Comparison of ENCODE assay signal across 7 mouse cellular contexts in the genomic region with DNA sequence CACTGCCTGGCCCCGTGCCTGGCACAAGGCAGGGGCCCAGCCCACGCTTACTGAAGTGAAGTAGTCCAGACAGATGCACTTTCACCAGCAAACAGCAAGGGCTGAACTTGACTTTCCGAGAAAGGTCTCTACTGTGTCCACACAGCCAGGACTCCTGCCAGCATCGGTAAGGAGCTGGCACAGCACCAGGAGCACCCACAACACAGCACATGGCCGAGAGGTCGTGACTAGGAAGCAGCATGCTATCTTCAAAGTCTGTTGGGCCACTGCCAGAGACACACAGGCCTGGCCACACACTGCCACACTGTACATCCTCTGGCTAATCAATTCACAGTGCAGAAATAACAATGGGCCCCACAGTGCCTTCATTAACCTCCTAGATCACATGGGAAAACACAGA.
DNase-seq lines count a peak whose midpoint lies in the region; ATAC-seq and TF ChIP-seq lines count a peak whose summit lies in the region.

No protein-coding gene starts in this region.

- no peaks in the 10 kb centered on the region for H3K36me3 ChIP-seq in heart, embryonic 11.5 days (ENCODE audit: control insufficient read depth, insufficient read depth, low read length)
- H3K36me3 ChIP-seq in stomach, postnatal 0 days (ENCODE audit: control insufficient read depth, insufficient read depth, low read length): no peaks in the 10 kb centered on the region

- TF ChIP-seq EP300 in stomach, postnatal 0 days (optimal IDR thresholded peaks at IDR 0.05): no peak

- H3K27ac ChIP-seq in heart, embryonic 11.5 days (ENCODE audit: low read depth, low read length): peak overlapping the region; percentile 52; the same call in 1 of the 2 replicates
- peak overlapping the region; percentile 69 for H3K27ac ChIP-seq in stomach, postnatal 0 days (replicated peaks)

- TF ChIP-seq CTCF in stomach, postnatal 0 days (IDR thresholded peaks at IDR 0.05; ENCODE audit: low read depth): no peak

- 54% methylated on average over 6 of the region's 6 CpGs for WGBS in heart, embryonic 11.5 days (ENCODE audit: insufficient replicate concordance)
- 21% methylated on average over 6 of the region's 6 CpGs for WGBS in stomach, postnatal 0 days

- no peaks in the 10 kb centered on the region for H3K9me3 ChIP-seq in heart, embryonic 11.5 days (replicated peaks; ENCODE audit: control insufficient read depth, low read length)
- H3K9me3 ChIP-seq in stomach, postnatal 0 days (ENCODE audit: control insufficient read depth, low read length): no peaks in the 10 kb centered on the region

- ATAC-seq in heart, embryonic 11.5 days (replicated peaks; ENCODE audit: insufficient number of reproducible peaks, low FRiP score, low TSS enrichment): 0 out of 2 replicates have a peak, but pooled peaks have one; percentile 20
- ATAC-seq in stomach, postnatal 0 days (ENCODE audit: low FRiP score, low TSS enrichment): peak; percentile 32
- no peak for ATAC-seq in erythroid progenitor cell, adult 5-6 weeks (replicated peaks; ENCODE audit: low FRiP score, poor library complexity, severe bottlenecking)

- no peak overlapping the region for H3K9ac ChIP-seq in heart, embryonic 11.5 days (ENCODE audit: low read depth, low read length)
- no peak overlapping the region for H3K9ac ChIP-seq in stomach, postnatal 0 days (ENCODE audit: low read length)

- no peak overlapping the region for H3K4me3 ChIP-seq in heart, embryonic 11.5 days (ENCODE audit: low read depth, low read length)
- no peak overlapping the region for H3K4me3 ChIP-seq in stomach, postnatal 0 days (ENCODE audit: low read depth, low read length)

- DNase-seq in right cerebral cortex, postnatal 4 days: peak; percentile 40
- DNase-seq in right cerebral cortex, adult 2 months (ENCODE audit: low spot score in 2 of 2): no peak
- DNase-seq in kidney, postnatal 14 days: peak; percentile 90
- DNase-seq in stomach, postnatal 0 days (ENCODE audit: low spot score): peak; percentile 88
- no peak for DNase-seq in yolk sac, embryonic 10.5 days (ENCODE audit: low spot score)

- peak overlapping the region; percentile 15; the same call in 1 of the 2 replicates for H3K4me2 ChIP-seq in heart, embryonic 11.5 days
- no peak overlapping the region for H3K4me2 ChIP-seq in stomach, postnatal 0 days (replicated peaks; ENCODE audit: low read depth)

- H3K27me3 ChIP-seq in heart, embryonic 11.5 days (ENCODE audit: control insufficient read depth, insufficient read depth, low read length): no peaks in the 10 kb centered on the region
- no peaks in the 10 kb centered on the region for H3K27me3 ChIP-seq in stomach, postnatal 0 days (ENCODE audit: control insufficient read depth, insufficient read depth, low read length)

- H3K4me1 ChIP-seq in heart, embryonic 11.5 days (ENCODE audit: control insufficient read depth, insufficient read depth, low read length): peaks cover 28% of the 10 kb centered on the region
- peaks cover 8% of the 10 kb centered on the region for H3K4me1 ChIP-seq in stomach, postnatal 0 days (replicated peaks; ENCODE audit: control insufficient read depth, insufficient read depth)

Comparison
In these comparisons a context has a peak if more than half of its experiments do, and no peak if none do; other contexts are left out.
1. DNase-seq: peak in right cerebral cortex, postnatal 4 days (single experiment), kidney, postnatal 14 days (single experiment) and stomach, postnatal 0 days (single experiment); none in right cerebral cortex, adult 2 months (0 of 2) and yolk sac, embryonic 10.5 days (single experiment).